Mouse (Mus musculus) limb, embryonic 13.5 days (tissue): ENCODE measurements around the gene Atxn1. TPM values are rescaled to one million over a fixed set of nuclear protein-coding genes. Genes with fewer than 3 reads are reported as not detected.

Experiments used
- ATAC-seq: fragments of 200-750 bp; cut with Nextera tagmentation; 2 replicates; pipeline ENCODE4 v1.8.0; 2017; ENCODE audit warnings: low read depth, moderate number of reproducible peaks, moderate TSS enrichment; ENCODE audit not compliant: low FRiP score
- H3K27ac ChIP-seq: fragments of 300-500 bp; sonication (generic); 2 replicates; pipeline ENCODE4 v1.5.1; 2015; ENCODE audit warnings: inconsistent platforms, mild to moderate bottlenecking, moderate library complexity
- H3K27me3 ChIP-seq: fragments of 300-500 bp; sonication (generic); 2 replicates; pipeline ENCODE4 v1.6.1; 2015; ENCODE audit warnings: mild to moderate bottlenecking, inconsistent platforms
- H3K36me3 ChIP-seq: fragments of 300-500 bp; sonication (generic); 2 replicates; pipeline ENCODE4 v1.6.1; 2015; ENCODE audit warnings: inconsistent platforms, mild to moderate bottlenecking, moderate library complexity
- H3K4me1 ChIP-seq: fragments of 300-500 bp; sonication (generic); 2 replicates; pipeline ENCODE4 v1.6.1; 2015; ENCODE audit warnings: inconsistent platforms
- H3K4me2 ChIP-seq: fragments of 300-500 bp; sonication (generic); replicated peaks from 2 replicates; pipeline ENCODE4 v1.6.1; 2015; ENCODE audit warnings: inconsistent platforms, mild to moderate bottlenecking, moderate library complexity
- H3K4me3 ChIP-seq: fragments of 300-500 bp; sonication (generic); 2 replicates; pipeline ENCODE4 v1.5.1; 2015; ENCODE audit warnings: moderate library complexity, mild to moderate bottlenecking, inconsistent platforms
- H3K9ac ChIP-seq: fragments of 300-500 bp; sonication (generic); 2 replicates; pipeline ENCODE4 v1.6.1; 2015; ENCODE audit warnings: mild to moderate bottlenecking, inconsistent platforms
- H3K9me3 ChIP-seq: fragments of 300-500 bp; sonication (generic); 2 replicates; pipeline ENCODE4 v1.6.1; 2016; ENCODE audit warnings: inconsistent platforms
- WGBS: fragments of 180-500 bp; shearing (Covaris S2); methylation state at CpG from one replicate; pipeline ENCODE4 v1.1.7; 2015; 5-methylcytosine and 5-hydroxymethylcytosine counted together
- polyA plus RNA-seq: library from polyadenylated mRNA; unstranded; fragments of >200 nt; fragmentation: Nextera tagmentation; extraction: Ambion mirVana; gene quantifications from 2 replicates; pipeline ENCODE4 v1.2.1, GENCODE M21; 2015

Atxn1 gene
- polyA plus RNA-seq, 1 experiment from 2014 or later = 6.0 TPM

- no peak overlapping the region for H3K4me2 ChIP-seq
- no peak overlapping the region for H3K27ac ChIP-seq
- no peaks in the 10 kb centered on the region for H3K36me3 ChIP-seq
- 88% methylated on average over 8 of the region's 8 CpGs for WGBS
- ATAC-seq = no peak
- H3K4me3 ChIP-seq = no peak overlapping the region
- 0 out of 2 replicates have a peak, but pooled peaks cover 6% of the 10 kb centered on the region for H3K4me1 ChIP-seq
- H3K9me3 ChIP-seq = no peaks in the 10 kb centered on the region
- H3K27me3 ChIP-seq = no peaks in the 10 kb centered on the region
- H3K9ac ChIP-seq = no peak overlapping the region
Measured at GRCm38 (mm10) chr13:45866615-45867245, 98.1 kb downstream of the Atxn1 start.

DNA sequence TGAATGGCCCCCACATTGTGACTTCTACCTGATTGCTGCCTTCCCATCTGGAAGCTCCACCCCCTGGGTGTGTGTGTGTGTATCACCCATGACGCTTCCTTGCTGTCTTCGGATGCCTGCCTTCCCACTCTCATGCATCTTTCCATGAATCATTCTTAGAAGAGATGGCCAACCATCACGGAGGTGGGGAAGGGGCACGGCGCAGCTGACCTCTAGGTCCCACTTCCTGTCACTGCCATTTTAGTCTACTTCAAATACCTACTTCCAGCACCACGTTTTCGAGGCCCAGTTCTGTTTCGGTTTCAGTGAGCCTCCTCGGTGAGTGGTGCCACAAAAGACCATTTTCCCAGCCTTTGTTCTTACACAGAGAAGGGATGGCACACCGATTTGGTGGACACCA is 99.2 kb downstream of the Atxn1 start:
- WGBS = 90% methylated on average over 10 of the region's 10 CpGs
- Histone ChIP-seq H3K9ac (no peak overlapping the region), H3K36me3 (no peaks in the 10 kb centered on the region), H3K27ac (no peak overlapping the region), H3K27me3 (no peaks in the 10 kb centered on the region), H3K4me1 (0 out of 2 replicates have a peak, but pooled peaks cover 6% of the 10 kb centered on the region), H3K9me3 (no peaks in the 10 kb centered on the region), H3K4me3 (no peak overlapping the region), H3K4me2 (no peak overlapping the region)
- ATAC-seq = no peak

GRCm38 (mm10) chr13:45863779-45864178 is 101.0 kb downstream of the Atxn1 start:
- no peak for ATAC-seq
- no peaks in the 10 kb centered on the region for H3K36me3 ChIP-seq
- H3K27ac ChIP-seq = no peak overlapping the region
- H3K4me3 ChIP-seq = no peak overlapping the region
- no peaks in the 10 kb centered on the region for H3K27me3 ChIP-seq
- no peak overlapping the region for H3K4me2 ChIP-seq
- 82% methylated on average over 8 of the region's 8 CpGs for WGBS
- no peaks in the 10 kb centered on the region for H3K9me3 ChIP-seq
- 0 out of 2 replicates have a peak, but pooled peaks cover 6% of the 10 kb centered on the region for H3K4me1 ChIP-seq
- H3K9ac ChIP-seq = no peak overlapping the region

- H3K27ac ChIP-seq = no peak overlapping the region
- no peaks in the 10 kb centered on the region for H3K36me3 ChIP-seq
- H3K4me3 ChIP-seq = no peak overlapping the region
- H3K4me1 ChIP-seq = 0 out of 2 replicates have a peak, but pooled peaks cover 6% of the 10 kb centered on the region
- no peak overlapping the region for H3K4me2 ChIP-seq
- ATAC-seq = no peak
- H3K9ac ChIP-seq = no peak overlapping the region
- 47% methylated on average over 13 of the region's 13 CpGs for WGBS
- no peaks in the 10 kb centered on the region for H3K9me3 ChIP-seq
- no peaks in the 10 kb centered on the region for H3K27me3 ChIP-seq
Measured at GRCm38 (mm10) chr13:45861885-45862605, 102.8 kb downstream of the Atxn1 start.

GRCm38 (mm10) chr13:45861098-45861580 is 103.7 kb downstream of the Atxn1 start:
- Histone ChIP-seq H3K9ac (no peak overlapping the region), H3K9me3 (no peaks in the 10 kb centered on the region), H3K36me3 (no peaks in the 10 kb centered on the region), H3K27ac (no peak overlapping the region), H3K27me3 (no peaks in the 10 kb centered on the region), H3K4me2 (no peak overlapping the region), H3K4me1 (0 out of 2 replicates have a peak, but pooled peaks cover 6% of the 10 kb centered on the region), H3K4me3 (no peak overlapping the region)
- ATAC-seq = no peak
- 84% methylated on average over 10 of the region's 10 CpGs for WGBS

GRCm38 (mm10) chr13:45859081-45859709 is 105.6 kb downstream of the Atxn1 start:
- Histone ChIP-seq H3K9me3 (no peaks in the 10 kb centered on the region), H3K27ac (no peak overlapping the region), H3K4me1 (0 out of 2 replicates have a peak, but pooled peaks cover 6% of the 10 kb centered on the region), H3K4me3 (no peak overlapping the region), H3K9ac (no peak overlapping the region), H3K36me3 (no peaks in the 10 kb centered on the region), H3K4me2 (no peak overlapping the region), H3K27me3 (no peaks in the 10 kb centered on the region)
- WGBS = 90% methylated on average over 12 of the region's 12 CpGs
- no peak for ATAC-seq

DNA sequence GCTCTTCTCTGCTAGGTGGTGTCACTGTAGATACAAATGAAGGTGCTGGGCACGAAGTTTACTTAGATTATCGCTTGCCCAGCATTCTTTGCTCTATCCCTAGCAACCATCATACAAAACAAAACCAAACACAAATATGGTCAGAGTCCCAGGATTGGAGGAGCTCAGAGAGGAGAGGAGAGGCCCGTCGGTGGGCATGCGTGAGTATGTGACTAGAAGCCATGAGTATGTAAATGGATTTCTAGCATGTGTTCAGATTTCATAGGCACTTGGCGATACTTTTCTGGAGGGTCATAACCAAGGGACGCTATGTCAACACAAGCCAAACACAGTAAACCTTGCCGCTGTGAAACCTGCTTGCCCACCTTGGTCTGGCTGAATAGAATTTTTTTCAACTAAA is 107.4 kb downstream of the Atxn1 start:
- Histone ChIP-seq H3K4me2 (no peak overlapping the region), H3K4me3 (no peak overlapping the region)
- ATAC-seq = no peak

GRCm38 (mm10) chr13:45854531-45854930 is 110.3 kb downstream of the Atxn1 start:
- H3K4me3 ChIP-seq = no peak overlapping the region
- no peak overlapping the region for H3K4me2 ChIP-seq
- no peak overlapping the region for H3K9ac ChIP-seq
- no peaks in the 10 kb centered on the region for H3K9me3 ChIP-seq
- no peak overlapping the region for H3K27ac ChIP-seq
- no peak for ATAC-seq
- no peaks in the 10 kb centered on the region for H3K36me3 ChIP-seq
- H3K4me1 ChIP-seq = no peaks in the 10 kb centered on the region
- WGBS = 77% methylated on average over 5 of the region's 5 CpGs
- no peaks in the 10 kb centered on the region for H3K27me3 ChIP-seq

More for the DNA sequence above, 107.4 kb downstream of the Atxn1 start:
- Histone ChIP-seq H3K36me3 (no peaks in the 10 kb centered on the region), H3K9me3 (no peaks in the 10 kb centered on the region), H3K27me3 (no peaks in the 10 kb centered on the region), H3K9ac (no peak overlapping the region), H3K27ac (no peak overlapping the region), H3K4me1 (0 out of 2 replicates have a peak, but pooled peaks cover 6% of the 10 kb centered on the region)
- 95% methylated on average over 8 of the region's 8 CpGs for WGBS

- Histone ChIP-seq H3K36me3 (no peaks in the 10 kb centered on the region), H3K4me3 (no peak overlapping the region), H3K27me3 (no peaks in the 10 kb centered on the region), H3K27ac (no peak overlapping the region), H3K4me1 (no peaks in the 10 kb centered on the region), H3K9ac (no peak overlapping the region), H3K4me2 (no peak overlapping the region), H3K9me3 (no peaks in the 10 kb centered on the region)
- no peak for ATAC-seq
- 63% methylated on average over 6 of the region's 6 CpGs for WGBS
Measured at GRCm38 (mm10) chr13:45853691-45854090, 111.1 kb downstream of the Atxn1 start.

DNA sequence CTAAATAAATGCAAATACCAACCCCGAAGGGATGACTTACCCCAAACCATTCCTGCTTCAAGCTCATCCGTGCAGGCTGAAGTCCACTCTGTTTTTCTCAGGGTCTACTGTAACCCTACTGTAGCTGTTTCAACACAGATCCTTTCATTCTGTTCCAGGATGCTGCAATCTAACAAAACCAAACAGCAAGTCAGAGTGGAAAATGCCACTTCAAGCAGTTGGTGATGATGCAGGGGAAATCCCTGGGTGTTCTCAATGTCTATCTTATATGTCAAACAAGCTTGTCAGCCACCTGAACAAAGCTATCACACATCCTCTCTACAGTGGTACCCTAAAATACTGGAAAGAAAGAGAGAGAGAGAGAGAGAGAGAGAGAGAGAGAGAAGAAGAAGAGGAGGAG is 112.5 kb downstream of the Atxn1 start:
- Histone ChIP-seq H3K9me3 (no peaks in the 10 kb centered on the region), H3K36me3 (no peaks in the 10 kb centered on the region), H3K4me1 (no peaks in the 10 kb centered on the region), H3K4me2 (no peak overlapping the region), H3K9ac (no peak overlapping the region), H3K4me3 (no peak overlapping the region), H3K27ac (no peak overlapping the region), H3K27me3 (no peaks in the 10 kb centered on the region)
- 91% methylated on average over 2 of the region's 2 CpGs for WGBS
- ATAC-seq = no peak

DNA sequence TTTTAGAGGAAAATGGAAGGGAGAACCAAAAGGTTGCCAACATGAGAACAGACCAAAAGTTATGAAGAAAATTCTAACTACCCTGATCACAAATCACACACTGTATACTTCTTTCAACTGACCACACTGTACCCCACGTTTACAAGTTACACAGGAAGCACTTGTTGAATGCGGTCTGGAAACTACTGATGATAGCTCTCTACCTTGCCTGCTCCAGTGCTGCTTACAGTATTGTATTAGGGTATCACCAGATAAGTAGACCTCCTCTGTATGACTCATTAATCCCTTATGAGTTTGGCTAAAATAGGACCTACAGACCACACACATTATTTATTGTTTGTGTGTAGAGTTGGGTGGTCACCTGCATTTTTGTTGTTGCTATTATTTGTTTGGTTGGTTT is 113.1 kb downstream of the Atxn1 start:
- no peaks in the 10 kb centered on the region for H3K27me3 ChIP-seq
- no peaks in the 10 kb centered on the region for H3K4me1 ChIP-seq
- no peak overlapping the region for H3K4me3 ChIP-seq
- H3K36me3 ChIP-seq = no peaks in the 10 kb centered on the region
- no peak overlapping the region for H3K4me2 ChIP-seq
- 80% methylated on average over 2 of the region's 2 CpGs for WGBS
- no peaks in the 10 kb centered on the region for H3K9me3 ChIP-seq
- H3K9ac ChIP-seq = no peak overlapping the region
- H3K27ac ChIP-seq = no peak overlapping the region
- no peak for ATAC-seq

GRCm38 (mm10) chr13:45851156-45851555 is 113.7 kb downstream of the Atxn1 start:
- Histone ChIP-seq H3K9ac (no peak overlapping the region), H3K27me3 (no peaks in the 10 kb centered on the region), H3K4me3 (no peak overlapping the region), H3K4me2 (no peak overlapping the region), H3K4me1 (no peaks in the 10 kb centered on the region), H3K36me3 (no peaks in the 10 kb centered on the region), H3K27ac (no peak overlapping the region), H3K9me3 (no peaks in the 10 kb centered on the region)
- ATAC-seq = no peak
- WGBS = 80% methylated on average over 4 of the region's 4 CpGs
